Mouse (Mus musculus) lung, adult 18-20 months (tissue): ENCODE measurements around the gene Nfatc2.

Experiments
- DNase-seq, 2 experiments: peaks; one replicate each; pipeline ENCODE4 v3.0.0; 2022; ENCODE audit warnings: mixed read lengths in 2 of 2

Gene Nfatc2

DNA sequence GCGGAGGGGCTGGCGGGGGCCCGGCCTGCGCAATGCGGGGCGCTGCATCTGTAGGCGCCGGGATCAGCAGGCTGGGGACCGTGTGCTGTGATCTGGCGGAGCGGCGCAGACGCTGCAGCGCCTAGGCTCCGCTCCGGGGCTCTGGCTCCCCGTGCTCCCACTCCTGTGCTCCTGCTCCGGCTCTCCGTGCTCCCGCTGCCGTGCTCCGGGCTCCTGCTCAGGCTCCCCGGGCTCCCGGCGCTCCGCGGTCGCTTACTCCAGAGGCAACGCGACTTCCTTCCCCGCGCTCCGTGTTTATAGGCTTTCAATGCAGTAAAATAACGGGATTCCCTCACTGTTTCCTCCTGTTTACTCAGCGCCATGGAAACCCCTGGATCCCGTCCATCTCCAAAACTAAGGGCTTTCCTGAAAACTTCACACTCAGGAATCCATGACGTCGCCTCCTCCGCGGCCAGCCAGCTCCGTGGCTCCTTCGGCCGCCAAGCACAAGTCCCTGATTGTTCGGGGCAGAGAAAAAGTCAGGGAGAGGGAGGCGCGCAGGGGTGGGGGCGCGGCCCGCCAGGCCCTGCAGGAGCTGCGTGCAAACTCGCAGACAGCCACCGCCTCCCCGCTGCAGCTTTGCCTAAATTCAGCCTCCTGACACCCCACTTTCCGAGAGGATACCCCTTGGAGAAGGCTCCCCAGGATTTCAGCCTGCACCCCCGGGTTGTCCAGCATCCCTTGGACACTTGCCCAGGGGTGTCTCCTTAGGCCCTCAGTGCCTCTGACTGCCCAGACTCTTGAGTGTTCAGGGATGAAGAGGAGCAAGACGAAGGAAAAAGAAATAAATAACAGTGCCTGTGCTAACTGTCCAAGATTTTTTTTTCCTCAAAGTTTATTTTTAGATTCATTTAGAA is at the start of gene Nfatc2:
TSS of gene Nfatc2 (minus strand) at position 167 of the 896 bp plus-strand sequence.
- DNase-seq, result peak; percentile 84

DNA sequence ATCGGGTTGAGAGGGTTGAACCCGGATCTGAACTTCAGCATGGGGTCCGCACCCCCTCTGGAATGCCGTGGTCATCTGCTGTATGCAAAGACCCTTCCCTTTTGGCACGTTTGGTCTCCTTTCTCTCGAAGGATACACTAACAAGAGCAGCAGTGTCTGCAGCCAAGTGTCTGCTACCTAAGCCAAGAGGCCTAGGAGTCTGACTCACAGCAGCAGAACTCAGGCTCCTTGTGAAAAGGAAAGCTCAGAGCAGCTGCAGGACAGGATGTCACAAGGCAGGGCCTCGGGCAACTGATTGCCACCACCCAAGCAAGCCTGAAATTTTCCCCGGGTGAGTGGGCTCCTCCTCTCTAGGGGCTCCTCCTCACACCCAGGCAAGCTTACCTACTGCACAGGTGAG is 46.7 kb upstream of the Nfatc2 start:
- DNase-seq, result no peak

DNA sequence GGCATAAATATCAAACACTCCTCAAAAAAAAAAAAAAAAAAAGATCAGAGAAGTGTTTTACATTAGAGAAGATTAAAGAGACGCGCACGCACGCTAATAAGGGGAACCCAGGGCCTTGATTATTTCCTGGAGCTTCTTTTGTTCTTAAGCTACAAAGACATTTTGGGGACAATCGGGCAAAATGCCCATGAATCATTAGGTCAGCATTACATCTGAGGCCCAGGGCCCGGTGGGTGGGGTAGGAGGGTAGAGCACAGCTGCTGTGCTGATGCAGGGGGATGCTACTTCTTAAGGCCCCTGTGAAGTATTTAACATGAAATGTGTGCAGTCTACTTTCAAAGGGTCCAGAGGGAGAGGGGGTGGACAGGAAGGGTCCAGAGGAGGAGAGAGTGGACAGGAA is 43.4 kb upstream of the Nfatc2 start:
- no peak for DNase-seq

DNA sequence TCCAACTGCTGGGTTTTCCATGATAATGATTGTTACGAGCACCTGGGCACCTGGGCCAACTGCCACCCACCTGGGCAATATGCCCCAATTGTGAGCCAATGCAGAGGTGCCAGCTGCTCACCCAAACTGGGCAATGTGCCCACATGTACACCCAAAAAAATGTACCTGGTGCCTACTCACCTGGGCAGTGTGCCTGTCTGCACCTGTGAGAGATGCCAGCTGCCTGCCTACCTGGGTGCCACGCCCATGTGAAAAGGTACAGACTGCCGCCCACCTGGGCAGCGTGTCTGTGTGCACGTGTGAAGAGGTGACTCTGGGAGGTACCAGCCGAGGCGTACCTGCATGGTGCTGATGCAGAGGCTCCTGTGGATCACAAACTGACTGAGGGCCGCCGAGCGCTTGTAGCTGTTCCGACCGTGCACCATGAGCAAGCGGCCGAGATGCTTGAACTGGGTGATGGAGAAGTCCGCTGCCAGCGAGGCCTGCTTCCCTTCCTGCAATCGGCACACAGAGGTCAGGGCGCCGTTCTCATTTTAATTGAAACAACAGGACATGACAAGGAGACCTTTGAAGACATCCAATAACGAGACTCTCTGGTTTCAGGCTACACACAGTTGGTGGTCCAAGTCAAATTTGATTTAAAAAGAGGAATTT is 42.2 kb upstream of the Nfatc2 start:
- no peak for DNase-seq

DNA sequence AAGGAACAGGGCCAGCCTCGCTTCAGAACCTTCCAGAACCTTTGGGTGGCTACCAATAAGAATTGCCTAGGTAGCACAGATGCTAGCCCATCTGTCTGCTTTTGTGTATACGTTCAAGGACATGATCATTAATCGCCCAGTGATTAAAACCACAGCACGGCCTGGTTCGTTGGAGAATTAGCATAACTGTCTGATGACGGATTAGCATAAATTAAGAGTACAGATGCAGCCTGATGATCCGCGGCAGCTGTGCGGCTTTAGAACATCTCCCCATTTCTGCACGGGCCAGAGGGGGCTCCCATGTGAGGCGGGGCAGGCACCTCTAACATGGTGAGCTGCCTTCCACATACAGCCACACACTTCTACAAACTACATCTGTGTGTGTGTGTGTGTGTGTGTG is 40.7 kb upstream of the Nfatc2 start:
- DNase-seq, result no peak

DNA sequence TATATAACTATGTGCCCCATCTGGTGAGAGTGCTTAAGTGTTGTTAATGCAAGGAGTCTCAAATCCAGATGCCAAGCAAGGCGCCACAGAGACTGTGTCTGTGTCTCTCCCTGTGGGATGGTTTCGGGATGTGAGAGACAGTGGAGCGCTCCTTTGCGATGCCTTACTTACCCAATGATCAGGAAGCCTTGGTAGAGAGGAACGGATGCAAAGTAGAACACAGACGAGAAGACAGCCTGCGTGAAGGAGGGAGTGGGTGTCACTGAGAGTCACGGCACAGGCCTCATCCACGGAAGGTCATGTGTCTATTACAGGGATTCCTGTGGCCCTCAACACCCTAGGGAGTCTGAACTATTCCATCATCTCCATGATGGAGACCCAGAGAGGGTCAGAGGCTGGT is 39.0 kb upstream of the Nfatc2 start:
- no peak for DNase-seq

DNA sequence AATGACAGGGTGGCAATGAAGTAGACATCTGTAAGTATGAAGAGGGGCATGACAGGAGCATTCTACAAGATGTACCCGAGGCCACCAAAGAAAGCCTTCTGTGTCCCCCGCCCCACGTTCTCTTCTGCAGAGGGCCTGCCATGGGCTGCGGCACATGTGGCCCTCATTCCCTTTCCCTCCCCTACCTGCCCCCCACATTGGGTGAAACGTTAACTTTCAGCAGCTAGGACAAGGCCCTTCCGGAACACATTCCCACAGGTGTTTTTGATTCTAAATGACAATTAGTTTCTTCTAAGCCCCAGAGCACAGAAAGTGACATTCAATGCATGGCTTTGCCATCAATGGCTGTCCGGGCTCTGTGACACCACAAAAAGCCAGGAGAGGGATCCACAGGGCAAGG is 33.4 kb upstream of the Nfatc2 start:
- no peak for DNase-seq

DNA sequence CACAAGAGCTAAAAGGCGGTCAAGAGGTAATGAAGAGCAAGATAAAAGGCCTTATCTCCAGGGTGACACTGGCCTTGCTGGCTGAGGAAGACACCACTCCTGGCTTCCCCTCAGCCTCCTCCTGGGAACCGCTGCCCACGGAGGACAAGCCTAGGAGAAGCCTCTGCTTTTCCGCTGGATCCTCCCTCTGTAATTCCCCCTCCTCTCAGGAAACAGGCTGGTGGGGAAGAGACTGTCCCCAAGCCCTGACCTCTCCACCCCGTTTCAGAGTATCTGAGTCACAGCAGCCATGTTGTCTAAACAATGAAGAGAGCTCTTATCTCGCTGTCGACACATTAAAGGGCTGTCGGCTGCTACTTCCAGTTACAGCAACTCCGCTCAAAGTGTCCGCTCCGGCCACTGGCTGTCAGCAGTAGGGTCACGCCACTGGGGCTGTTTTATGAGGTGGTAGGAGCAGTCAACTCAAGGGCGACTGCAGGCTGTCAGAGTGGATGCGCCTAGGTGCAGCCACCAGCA is 31.9 kb upstream of the Nfatc2 start:
- DNase-seq, result no peak

DNA sequence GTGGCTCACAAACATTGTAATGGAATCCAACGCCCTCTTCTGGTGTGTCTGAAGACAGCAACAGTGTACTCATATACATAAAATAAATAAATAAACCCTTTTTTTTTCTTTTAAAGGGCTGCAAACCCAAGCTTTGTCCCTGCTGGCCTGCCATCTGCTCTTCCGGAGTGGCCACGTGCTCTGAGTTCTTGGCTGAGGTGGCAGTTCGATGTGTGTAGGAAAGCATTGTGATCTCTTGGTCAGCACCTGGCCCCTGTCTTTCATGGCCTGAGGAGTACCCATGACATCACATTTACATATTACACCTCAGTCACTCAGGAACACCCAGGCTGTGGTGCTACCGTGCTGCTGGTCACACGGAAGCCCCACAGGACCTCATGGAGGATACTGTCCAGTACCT is 31.1 kb upstream of the Nfatc2 start:
- DNase-seq, result no peak

DNA sequence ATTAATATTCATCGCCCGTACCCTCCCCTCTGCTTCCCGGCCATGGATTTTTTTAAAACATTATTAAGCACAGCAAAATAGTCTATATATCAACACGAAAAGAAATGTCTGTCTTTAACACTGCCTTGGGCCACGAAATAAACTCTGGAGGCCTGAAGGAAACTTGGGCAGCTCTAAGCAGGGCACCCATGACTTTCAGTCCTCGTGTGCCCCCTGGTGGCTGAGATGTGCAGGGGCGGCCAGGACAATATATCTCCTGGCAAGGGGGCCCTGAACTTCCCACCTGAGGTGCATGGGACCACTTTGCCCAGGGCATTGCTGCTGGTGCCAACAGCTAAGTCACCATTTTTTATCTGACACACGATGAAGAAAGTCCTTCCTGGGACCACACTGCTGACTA is 27.3 kb upstream of the Nfatc2 start:
- DNase-seq, result peak; percentile 70 to 76

DNA sequence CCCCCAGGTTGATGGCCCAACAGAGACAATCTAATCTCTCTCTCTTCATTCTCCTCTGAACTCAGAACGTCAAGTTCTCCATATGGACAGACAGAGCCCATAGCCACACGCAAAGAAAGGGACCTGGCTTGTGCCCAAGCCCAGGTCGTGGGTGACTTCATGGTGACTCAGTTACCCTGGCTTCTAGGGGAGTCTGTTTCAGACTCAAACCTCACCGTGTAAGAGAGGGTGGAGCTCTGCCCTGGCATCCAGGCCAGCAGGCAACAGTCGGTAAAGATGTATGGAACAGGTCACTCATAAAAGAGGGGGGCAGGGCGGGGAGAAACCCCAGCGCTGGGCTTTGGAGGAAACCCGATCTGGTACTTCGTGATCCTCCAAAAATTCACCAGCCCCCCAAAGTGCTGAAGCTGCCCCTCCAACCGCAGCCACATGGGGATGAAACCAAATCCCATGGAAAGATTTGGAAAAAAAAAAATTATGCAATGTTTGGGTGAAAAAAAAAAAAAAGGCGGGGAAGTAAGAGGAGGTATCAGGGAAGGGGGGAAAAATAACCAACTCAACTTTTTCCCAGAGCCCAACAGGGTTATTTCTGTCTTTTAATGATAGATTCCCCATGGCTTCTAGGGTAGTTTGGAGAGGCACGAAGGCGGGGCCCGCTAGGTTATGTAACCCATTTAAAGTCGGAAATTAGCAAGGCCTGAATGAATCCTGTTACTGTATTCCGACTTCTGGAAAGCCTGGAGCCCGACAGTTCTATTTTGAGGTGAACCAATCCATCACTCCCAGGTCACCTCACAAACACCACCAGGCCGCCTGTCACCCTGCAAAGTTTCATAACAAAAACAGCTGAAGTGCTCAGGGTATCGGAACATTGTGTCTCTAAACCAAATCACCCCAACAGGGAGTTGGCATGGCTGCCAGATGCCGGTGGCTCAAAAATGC is 26.6 kb upstream of the Nfatc2 start:
- DNase-seq, result peak; percentile 19 to 44

DNA sequence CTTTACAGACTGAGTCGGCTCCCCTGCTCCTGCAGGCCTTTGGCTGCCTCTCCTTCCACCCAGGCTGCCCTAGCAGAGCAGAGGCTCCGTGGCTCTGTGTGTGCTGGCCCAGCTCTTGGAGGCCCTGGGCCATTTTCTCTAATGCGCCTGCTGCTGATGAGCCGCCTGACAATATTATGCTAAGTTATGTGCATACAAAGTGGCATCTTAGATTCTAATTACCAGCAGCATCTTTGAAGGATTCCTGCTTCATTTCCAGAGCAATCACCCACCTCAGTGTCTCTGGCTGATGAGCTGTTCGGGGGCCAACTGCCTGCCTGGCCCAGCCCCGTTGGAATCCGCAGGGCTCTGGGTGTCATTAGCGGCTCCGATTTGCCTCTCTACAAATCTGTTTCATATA is 24.9 kb upstream of the Nfatc2 start:
- DNase-seq, result no peak

DNA sequence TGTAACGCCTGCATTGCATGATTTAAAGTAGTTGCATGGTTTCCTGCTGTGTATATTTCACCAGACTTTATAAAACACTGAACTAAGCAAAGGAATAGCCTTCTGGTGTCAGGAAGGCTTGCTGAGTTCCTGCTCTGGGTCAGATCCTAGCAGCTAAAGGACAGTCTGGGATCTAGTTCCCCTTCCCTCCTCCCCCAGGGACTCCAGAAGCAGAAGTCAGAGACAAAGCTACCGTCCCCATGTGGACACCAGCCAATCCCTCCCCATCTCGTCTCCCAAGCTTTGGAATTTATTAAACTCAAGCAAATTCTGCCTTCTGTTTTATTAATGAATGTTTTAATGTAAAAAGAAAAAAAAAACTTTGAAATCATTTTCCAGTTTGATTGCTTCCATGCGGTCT is 23.6 kb upstream of the Nfatc2 start:
- no peak for DNase-seq

DNA sequence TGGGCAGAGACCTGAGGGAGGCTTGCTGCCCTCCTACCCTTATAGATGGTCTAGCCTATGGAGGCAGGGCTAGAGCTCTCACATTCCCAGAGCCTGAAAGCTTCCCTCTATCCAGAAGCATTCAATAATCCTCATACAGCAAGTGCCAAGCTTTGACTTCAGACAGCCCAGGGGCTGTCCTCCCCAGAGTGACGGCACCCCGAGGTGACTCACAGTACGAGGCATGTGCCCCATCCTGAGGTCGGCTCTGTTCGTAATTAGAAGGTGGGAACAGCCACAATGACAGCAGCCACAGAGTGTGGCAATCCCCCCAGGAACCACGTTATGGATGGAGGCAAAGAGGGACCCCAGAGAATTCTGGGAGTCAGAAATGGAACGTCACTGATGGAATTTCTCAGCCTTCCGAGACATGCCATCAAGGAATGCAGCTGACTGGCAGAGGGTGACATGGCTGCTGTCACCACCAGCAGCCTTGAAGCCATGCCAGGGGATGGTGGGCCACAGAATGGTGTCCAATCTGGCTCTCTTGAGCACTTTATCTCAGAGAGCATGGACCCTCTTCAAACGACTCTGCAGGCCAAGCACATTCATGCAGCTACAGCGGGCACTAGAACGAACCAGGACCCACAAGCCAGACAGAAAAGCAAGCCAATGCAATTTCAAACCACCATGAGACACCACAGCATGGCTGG is 19.8 kb upstream of the Nfatc2 start:
- no peak for DNase-seq

DNA sequence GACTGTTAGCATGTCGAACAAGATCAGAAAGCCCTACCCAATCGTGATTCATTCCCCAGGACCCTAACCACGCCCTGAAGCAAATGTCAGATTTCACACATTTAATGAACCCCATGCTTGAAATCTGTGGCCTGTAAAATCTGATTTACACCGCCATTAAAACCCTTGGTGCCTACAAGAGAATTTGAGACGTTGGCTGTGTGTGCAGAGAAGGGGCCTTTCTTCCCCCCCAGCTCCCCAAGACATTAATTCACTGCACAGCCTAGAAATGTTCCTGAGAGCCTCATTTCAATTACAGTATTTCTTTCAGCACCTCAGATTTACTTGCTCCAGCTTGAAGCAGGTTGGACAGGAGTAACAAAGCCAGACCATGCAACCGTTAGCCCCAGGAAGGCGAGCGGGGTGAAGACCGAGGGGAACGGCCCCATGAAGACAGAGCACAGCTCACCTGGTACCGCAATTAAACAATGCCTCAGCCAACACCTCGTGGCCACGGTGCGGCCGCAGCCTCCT is 16.8 kb upstream of the Nfatc2 start:
- no peak for DNase-seq

DNA sequence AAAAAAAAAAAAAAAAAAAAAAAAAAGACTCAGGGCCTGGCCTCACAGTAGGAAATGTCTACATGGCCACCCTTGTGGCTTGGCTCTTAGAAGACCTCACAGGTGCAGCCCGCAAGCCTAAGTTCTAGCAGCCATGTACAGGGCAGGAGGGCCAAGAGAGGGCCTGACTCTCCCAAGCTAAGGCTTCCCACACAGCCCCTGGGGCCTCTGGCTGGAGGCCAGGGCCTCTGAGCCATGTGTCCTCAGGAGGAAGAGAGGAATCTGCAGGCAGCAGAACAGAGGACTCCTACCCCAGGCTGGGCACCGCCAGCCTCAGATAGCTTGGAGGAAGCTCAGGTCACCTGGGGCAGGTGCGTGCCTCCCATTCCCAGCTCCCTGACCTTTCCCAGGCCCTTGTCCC is 13.7 kb upstream of the Nfatc2 start:
- DNase-seq, result no peak

DNA sequence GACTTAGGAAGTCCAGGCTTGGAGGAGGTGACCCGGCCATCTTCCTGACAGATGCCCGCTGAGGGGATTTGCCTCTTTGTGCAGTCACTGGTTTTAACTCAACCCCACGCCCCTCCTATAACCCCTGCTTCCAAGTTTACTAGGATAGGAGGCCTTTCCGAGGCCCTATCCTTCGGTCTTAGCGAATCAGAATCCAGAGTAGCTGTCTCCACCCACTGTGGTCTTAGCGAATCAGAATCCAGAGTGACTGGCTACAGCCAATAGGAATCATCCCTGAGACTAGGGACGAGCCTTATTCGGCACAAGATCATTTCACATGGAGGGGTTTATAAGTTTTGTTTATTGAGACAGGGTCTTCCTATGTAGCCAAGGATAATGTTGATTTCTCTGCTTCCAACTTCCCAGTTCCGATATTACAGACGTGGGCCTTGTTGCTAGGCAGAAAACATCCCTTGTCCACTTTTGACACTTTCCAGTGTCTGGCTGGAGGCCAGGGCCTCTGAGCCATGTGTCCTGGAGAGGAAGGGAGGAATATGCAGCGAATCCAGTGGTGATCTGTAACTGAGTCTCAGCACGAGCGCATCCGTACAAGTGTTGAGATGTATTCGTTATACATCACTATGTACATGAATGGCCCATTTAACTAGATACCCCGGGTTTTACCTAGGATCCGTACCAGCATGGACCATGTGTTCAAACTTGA is 12.9 kb upstream of the Nfatc2 start:
- DNase-seq, result no peak

DNA sequence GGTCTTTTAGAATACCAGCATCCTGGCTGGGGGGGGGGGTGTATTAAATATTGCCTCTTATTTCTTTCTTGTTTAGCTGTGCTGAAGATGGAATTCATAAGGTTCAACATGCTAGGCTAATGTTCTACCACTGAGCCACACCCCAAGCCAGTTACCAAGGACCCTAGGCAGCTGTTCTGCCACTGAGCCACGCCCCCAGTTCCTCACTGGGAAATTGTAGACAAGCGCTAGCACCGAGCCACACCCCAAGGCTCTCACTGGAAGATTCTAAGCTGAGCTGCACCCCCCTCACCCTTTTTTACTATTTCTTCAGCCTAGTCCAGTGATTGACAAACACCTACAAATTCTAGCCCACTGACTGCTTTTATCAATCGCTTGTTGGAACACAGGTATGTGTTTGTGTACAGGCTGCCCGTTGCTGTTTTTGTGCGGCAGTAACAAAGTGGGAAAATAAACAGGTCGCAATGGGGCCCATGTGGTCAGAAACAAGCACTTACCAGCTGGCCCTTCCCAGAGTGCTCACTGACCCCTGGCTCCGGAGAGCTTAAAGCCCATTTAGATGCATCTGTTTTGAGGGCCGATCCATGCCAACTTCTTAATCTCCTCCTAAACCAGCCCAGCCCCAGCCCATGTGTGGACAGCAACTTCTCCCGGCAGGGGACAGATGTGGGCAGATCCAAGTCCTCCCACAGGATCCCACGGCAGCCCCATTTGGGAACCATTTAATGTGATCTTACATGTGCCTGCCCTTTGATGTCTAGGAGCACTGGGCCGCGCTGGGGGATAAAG is 11.8 kb upstream of the Nfatc2 start:
- no peak for DNase-seq

DNA sequence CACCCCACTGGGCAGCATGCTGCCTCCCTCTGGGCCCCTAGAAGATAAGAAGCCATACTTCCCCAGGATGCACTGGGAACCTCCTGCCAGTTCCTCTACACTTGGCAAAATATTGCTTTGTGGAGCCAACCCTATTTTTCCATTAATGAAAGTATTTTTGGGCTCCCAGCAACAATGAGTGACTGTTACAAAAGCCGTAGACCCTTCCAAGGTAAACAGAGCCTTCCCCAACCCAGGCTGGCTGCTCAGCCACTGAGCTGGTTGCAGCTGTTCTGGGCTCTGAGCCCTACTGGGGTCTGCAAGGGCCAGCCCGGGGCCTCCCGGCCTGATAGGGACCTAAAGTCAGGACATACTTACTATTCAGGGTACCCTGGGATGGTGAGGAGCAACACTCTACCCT is 9.5 kb upstream of the Nfatc2 start:
- no peak for DNase-seq

DNA sequence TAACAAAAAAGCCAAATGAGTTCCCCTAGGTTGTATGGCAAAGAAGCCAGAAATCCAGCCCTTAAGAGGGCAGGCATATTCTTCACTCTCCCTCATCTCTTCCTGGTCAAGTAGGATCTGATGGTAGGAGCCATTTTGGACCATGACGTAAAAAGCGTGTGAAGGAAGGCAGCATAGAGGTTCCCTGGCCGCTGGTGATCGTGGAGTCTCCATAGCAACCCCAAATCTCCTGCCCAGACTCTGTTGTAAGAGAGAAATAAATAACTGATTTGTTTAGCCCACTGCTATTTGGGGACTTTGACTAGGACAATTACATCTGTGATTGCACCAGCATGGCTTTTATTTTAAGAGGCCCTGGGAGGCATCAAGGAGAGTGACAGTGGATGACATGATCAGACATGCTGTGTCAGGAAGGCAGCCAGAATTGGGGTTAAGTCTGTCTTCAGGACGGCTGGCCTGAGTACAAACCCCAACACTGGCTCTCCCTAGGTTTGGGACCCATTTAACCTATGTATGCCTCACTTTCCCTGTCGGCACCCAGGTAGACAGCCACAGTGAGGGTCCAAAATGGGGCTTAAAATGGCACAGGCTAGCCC is 8.3 kb upstream of the Nfatc2 start:
- DNase-seq, result no peak
